Mouse (Mus musculus) spleen, adult 12 weeks (tissue): Measurements from ENCODE around the gene Zfp69.

Experiments
- DNase-seq: peaks from one replicate; pipeline ENCODE4 v3.0.0; 2022; ENCODE audit warnings: low spot score

The Zfp69 gene

GRCm38 (mm10) chr4:120951428-120951973, at the start of gene Zfp69:
Zfp69 (minus strand) TSS chr4:120951699.
- DNase-seq: peak; percentile 80

- DNase-seq: no peak
These were observed 49.5 kb upstream of the Zfp69 start for GRCm38 (mm10) chr4:121001042-121001441.

GRCm38 (mm10) chr4:120995911-120996310, 44.4 kb upstream of the Zfp69 start:
- DNase-seq: no peak

- DNase-seq: no peak
These were observed 41.5 kb upstream of the Zfp69 start for GRCm38 (mm10) chr4:120993025-120993424.

- DNase-seq: no peak
These were observed 40.8 kb upstream of the Zfp69 start for GRCm38 (mm10) chr4:120992284-120992683.

GRCm38 (mm10) chr4:120987319-120987718, 35.8 kb upstream of the Zfp69 start:
- DNase-seq: no peak

- DNase-seq: peak; percentile 17
These were observed 34.9 kb upstream of the Zfp69 start for GRCm38 (mm10) chr4:120986446-120986845.

- DNase-seq: no peak
These were observed 26.7 kb upstream of the Zfp69 start for GRCm38 (mm10) chr4:120978221-120978620.

- DNase-seq: peak; percentile 17
These were observed 23.9 kb upstream of the Zfp69 start for GRCm38 (mm10) chr4:120975428-120975734.

- DNase-seq: no peak
These were observed 23.4 kb upstream of the Zfp69 start for GRCm38 (mm10) chr4:120974711-120975427.

GRCm38 (mm10) chr4:120971842-120972241, 20.3 kb upstream of the Zfp69 start:
- DNase-seq: no peak

- DNase-seq: no peak
These were observed 18.1 kb upstream of the Zfp69 start for GRCm38 (mm10) chr4:120969382-120970146.

GRCm38 (mm10) chr4:120968486-120968885, 17.0 kb upstream of the Zfp69 start:
- DNase-seq: no peak

- DNase-seq: no peak
These were observed 4.1 kb upstream of the Zfp69 start for GRCm38 (mm10) chr4:120955586-120955985.

- no peak for DNase-seq
These were observed 2.2 kb upstream of the Zfp69 start for GRCm38 (mm10) chr4:120953667-120954066.

GRCm38 (mm10) chr4:120953038-120953437, 1.5 kb upstream of the Zfp69 start:
- no peak for DNase-seq

- DNase-seq: no peak
These were observed 664 bp upstream of the Zfp69 start for GRCm38 (mm10) chr4:120952163-120952562.

- no peak for DNase-seq
These were observed 604 bp downstream of the Zfp69 start for GRCm38 (mm10) chr4:120950763-120951427.

- no peak for DNase-seq
These were observed 2.6 kb downstream of the Zfp69 start for GRCm38 (mm10) chr4:120948938-120949337.

GRCm38 (mm10) chr4:120935006-120935405, 16.5 kb downstream of the Zfp69 start:
- DNase-seq: no peak

GRCm38 (mm10) chr4:120930736-120931135, 20.8 kb downstream of the Zfp69 start:
- DNase-seq: no peak

- DNase-seq: no peak
These were observed 22.8 kb downstream of the Zfp69 start for GRCm38 (mm10) chr4:120928686-120929085.

- no peak for DNase-seq
These were observed 26.1 kb downstream of the Zfp69 start for GRCm38 (mm10) chr4:120925386-120925785.
